Mouse (Mus musculus) spleen, adult 2 months (tissue): ENCODE measurements around the gene Ap1b1. TPM values are rescaled to one million over a fixed set of nuclear protein-coding genes. Genes with fewer than 3 reads are reported as not detected.

Experiments used
- DNase-seq, 2 experiments: peaks; one replicate each; pipeline versions ENCODE4 v3.0.0 to v3.0.0-alpha.2; 2012 to 2021; ENCODE audit warnings: low spot score in 2 of 2, low read depth in 1 of 2
- H3K27ac ChIP-seq: fragments of 200-500 bp; 2 replicates; pipeline ENCODE4 v1.5.1; 2012; ENCODE audit warnings: low read length, inconsistent platforms; ENCODE audit not compliant: insufficient read depth
- H3K27me3 ChIP-seq: fragments of 200-500 bp; 2 replicates; pipeline ENCODE4 v1.6.1; 2012; ENCODE audit warnings: mild to moderate bottlenecking, moderate library complexity, low read length, inconsistent platforms; ENCODE audit not compliant: control insufficient read depth, insufficient read depth
- H3K36me3 ChIP-seq: fragments of 200-500 bp; 2 replicates; pipeline ENCODE4 v1.6.1; 2012; ENCODE audit warnings: mild to moderate bottlenecking, low read length, inconsistent platforms; ENCODE audit not compliant: control insufficient read depth, insufficient read depth
- H3K4me1 ChIP-seq: fragments of 200-500 bp; 2 replicates; pipeline ENCODE4 v1.6.1; 2011; ENCODE audit warnings: inconsistent platforms; ENCODE audit not compliant: control insufficient read depth, insufficient read depth, insufficient read length
- H3K4me3 ChIP-seq: fragments of 200-500 bp; 2 replicates; pipeline ENCODE4 v1.5.1; 2011; ENCODE audit warnings: mild to moderate bottlenecking, inconsistent platforms; ENCODE audit not compliant: insufficient read depth, insufficient read length; ENCODE audit errors: extremely low read depth
- CTCF ChIP-seq: fragments of 200-500 bp; IDR thresholded peaks from 2 replicates; pipeline ENCODE4 v1.5.1; 2011; ENCODE audit warnings: mild to moderate bottlenecking, inconsistent platforms; ENCODE audit not compliant: insufficient read depth, insufficient read length, insufficient replicate concordance; ENCODE audit errors: extremely low read depth
- POLR2A ChIP-seq: fragments of 200-500 bp; IDR thresholded peaks from 2 replicates; pipeline ENCODE4 v1.6.1; 2011; ENCODE audit warnings: low read depth, low read length, inconsistent platforms
- WGBS: fragments of 180-500 bp; shearing (Covaris S2); methylation state at CpG from one replicate; pipeline ENCODE4 v1.1.7; 2018; 5-methylcytosine and 5-hydroxymethylcytosine counted together
- polyA plus RNA-seq: library from polyadenylated mRNA; depleted of rRNA; stranded (reverse); fragments of >200 nt; gene quantifications from 2 replicates; pipeline ENCODE4 v1.2.3, GENCODE M21; 2012

Gene Ap1b1
- polyA plus RNA-seq, 1 experiment = 79.7 TPM

DNA sequence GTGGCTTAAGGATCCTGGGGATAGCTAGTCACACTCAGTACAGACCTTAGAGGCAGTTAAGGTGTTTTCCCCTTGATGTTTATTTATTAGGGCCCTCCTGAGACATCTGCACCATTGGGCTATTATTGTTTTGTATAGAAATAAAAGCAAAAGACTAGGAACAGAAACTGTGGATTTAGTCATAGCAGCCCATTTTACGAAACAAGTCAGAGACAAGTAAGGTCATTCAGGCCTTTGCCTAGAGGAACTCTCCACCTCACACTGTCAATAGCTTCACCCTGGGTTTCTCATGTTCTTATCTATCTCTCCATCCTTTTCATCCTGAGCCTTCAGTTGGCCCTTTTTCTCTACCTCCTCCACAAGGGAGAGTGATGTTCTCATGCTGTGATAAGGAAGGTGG, 38.5 kb downstream of the Ap1b1 start:
- TF ChIP-seq POLR2A = no peak
- no peak for TF ChIP-seq CTCF
- Histone ChIP-seq H3K27me3 (no peaks in the 10 kb centered on the region), H3K4me1 (no peaks in the 10 kb centered on the region), H3K36me3 (peaks cover 48% of the 10 kb centered on the region), H3K27ac (no peak overlapping the region), H3K4me3 (no peak overlapping the region)
- 93% methylated on average over 1 of the region's 1 CpGs for WGBS
- DNase-seq = no peak

GRCm38 (mm10) chr11:5028228-5028627, 41.6 kb downstream of the Ap1b1 start:
- no peaks in the 10 kb centered on the region for H3K27me3 ChIP-seq
- WGBS = 95% methylated on average over 7 of the region's 7 CpGs
- DNase-seq = no peak
- H3K27ac ChIP-seq = no peak overlapping the region
- no peaks in the 10 kb centered on the region for H3K4me1 ChIP-seq
- H3K36me3 ChIP-seq = peaks cover 65% of the 10 kb centered on the region
- TF ChIP-seq POLR2A (no peak), CTCF (no peak)
- no peak overlapping the region for H3K4me3 ChIP-seq

DNA sequence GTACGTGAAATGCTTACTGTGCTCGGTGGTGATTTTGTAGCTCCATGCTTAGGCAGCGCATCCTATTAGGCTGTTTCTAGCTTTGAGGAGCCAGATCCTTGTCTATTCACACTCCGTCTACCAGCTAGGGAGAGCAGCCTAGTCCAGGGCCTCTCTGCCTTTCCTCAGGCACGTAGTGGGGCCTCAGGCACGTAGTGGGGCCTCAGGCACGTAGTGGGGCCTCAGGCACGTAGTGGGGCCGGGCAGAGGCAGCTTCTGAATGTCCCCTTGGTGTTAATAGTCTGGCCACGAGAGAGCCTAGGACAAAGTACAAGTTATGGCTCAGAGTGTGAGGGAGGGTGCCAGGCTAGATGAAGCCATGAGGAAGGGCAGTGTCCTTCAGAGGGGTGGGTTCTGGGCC, 46.1 kb downstream of the Ap1b1 start:
- Histone ChIP-seq H3K27ac (no peak overlapping the region), H3K27me3 (no peaks in the 10 kb centered on the region), H3K4me1 (no peaks in the 10 kb centered on the region), H3K4me3 (no peak overlapping the region), H3K36me3 (peaks cover 67% of the 10 kb centered on the region)
- TF ChIP-seq CTCF = no peak
- TF ChIP-seq POLR2A = no peak
- 96% methylated on average over 10 of the region's 10 CpGs for WGBS
- no peak for DNase-seq

GRCm38 (mm10) chr11:5033136-5033535, 46.5 kb downstream of the Ap1b1 start:
- WGBS = 72% methylated on average over 3 of the region's 3 CpGs
- Histone ChIP-seq H3K4me1 (no peaks in the 10 kb centered on the region), H3K27ac (no peak overlapping the region), H3K36me3 (peaks cover 69% of the 10 kb centered on the region), H3K27me3 (no peaks in the 10 kb centered on the region), H3K4me3 (no peak overlapping the region)
- no peak for DNase-seq
- TF ChIP-seq POLR2A (no peak), CTCF (no peak)

GRCm38 (mm10) chr11:5035421-5035820, 48.8 kb downstream of the Ap1b1 start:
- 95% methylated on average over 4 of the region's 4 CpGs for WGBS
- no peak for DNase-seq
- no peaks in the 10 kb centered on the region for H3K4me1 ChIP-seq
- TF ChIP-seq POLR2A (no peak), CTCF (no peak)
- H3K36me3 ChIP-seq = peaks cover 66% of the 10 kb centered on the region
- no peak overlapping the region for H3K4me3 ChIP-seq
- H3K27me3 ChIP-seq = no peaks in the 10 kb centered on the region
- H3K27ac ChIP-seq = no peak overlapping the region

DNA sequence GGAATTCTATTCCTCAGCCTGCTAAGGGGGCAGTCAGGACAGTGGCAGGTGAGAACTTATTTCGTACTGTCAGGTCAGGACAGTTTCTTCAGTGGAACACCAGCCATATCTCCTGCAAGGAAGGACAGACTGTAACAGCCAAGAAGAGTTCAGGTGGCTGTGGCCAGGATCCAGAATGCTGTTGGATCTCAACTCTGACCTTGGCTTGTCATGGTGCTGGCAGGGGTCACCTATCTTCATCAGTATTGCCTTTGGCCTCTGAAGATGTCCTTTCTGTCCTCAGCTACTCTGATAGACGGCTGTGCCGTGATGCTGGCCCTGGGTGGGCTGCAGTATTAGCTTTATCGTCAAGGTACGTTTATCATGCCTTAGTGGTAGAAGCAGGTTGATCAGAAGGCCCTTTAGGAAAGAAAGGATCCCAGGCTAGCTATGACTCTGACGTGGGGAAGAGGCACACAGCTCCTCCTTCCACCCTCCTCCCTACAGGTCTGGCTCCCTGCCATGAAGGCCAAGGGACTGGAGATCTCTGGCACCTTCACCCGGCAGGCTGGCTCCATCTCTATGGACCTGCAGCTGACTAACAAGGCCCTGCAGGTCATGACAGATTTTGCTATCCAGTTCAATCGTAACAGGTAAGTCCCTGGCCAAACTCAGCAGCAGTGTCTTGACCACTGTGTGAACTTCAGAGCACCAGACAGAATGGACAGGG, 50.7 kb downstream of the Ap1b1 start:
- 87% methylated on average over 8 of the region's 8 CpGs for WGBS
- Histone ChIP-seq H3K27ac (no peak overlapping the region), H3K36me3 (peaks cover 68% of the 10 kb centered on the region), H3K4me1 (no peaks in the 10 kb centered on the region), H3K4me3 (no peak overlapping the region), H3K27me3 (no peaks in the 10 kb centered on the region)
- no peak for DNase-seq
- TF ChIP-seq POLR2A (no peak), CTCF (no peak)

- DNase-seq = no peak
- Histone ChIP-seq H3K27me3 (no peaks in the 10 kb centered on the region), H3K27ac (no peak overlapping the region), H3K36me3 (peaks cover 49% of the 10 kb centered on the region), H3K4me1 (no peaks in the 10 kb centered on the region), H3K4me3 (no peak overlapping the region)
- TF ChIP-seq CTCF = no peak
- TF ChIP-seq POLR2A = no peak
- WGBS = 96% methylated on average over 5 of the region's 5 CpGs
Observed at GRCm38 (mm10) chr11:5040585-5040984, 54.0 kb downstream of the Ap1b1 start.
